Mouse (Mus musculus) stomach, postnatal 0 days (tissue): ENCODE measurements at regions not wholly inside any gene's neighbourhood (a gene's known extent, or its start where the extent isn't known, plus 50 kb on each side); places are given as distances from the start of the nearest gene placed in this dataset.

Source experiments
- CTCF ChIP-seq: IDR thresholded peaks from 2 replicates; pipeline ENCODE4 v1.5.1; 2016; ENCODE audit warnings: antibody characterized with exemption, low read depth, mild to moderate bottlenecking, moderate library complexity
- EP300 ChIP-seq: optimal IDR thresholded peaks from 2 replicates; pipeline ENCODE3; 2016; ENCODE audit warnings: antibody characterized with exemption

DNA sequence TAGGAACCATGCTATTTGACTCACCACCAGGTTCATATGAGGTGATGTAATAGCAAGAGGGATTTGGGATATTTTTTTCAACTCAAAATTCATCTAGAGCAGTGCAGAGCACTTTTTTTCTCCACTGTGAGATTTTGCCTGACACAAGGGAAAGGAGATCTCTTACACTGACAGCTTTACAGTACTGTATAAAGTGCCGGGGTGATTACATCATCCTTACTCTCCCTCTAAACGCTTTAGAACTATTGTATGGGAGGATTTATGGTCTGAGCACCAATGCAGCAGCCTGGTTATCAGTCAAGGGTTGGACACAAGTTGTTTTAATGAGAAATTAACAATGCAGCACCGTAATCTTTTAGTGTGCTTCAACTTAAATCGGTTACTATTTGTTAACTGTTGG, 196.5 kb downstream of the Bmp2 start:
- no peak for TF ChIP-seq CTCF
- no peak for TF ChIP-seq EP300
